In the genomic region with DNA sequence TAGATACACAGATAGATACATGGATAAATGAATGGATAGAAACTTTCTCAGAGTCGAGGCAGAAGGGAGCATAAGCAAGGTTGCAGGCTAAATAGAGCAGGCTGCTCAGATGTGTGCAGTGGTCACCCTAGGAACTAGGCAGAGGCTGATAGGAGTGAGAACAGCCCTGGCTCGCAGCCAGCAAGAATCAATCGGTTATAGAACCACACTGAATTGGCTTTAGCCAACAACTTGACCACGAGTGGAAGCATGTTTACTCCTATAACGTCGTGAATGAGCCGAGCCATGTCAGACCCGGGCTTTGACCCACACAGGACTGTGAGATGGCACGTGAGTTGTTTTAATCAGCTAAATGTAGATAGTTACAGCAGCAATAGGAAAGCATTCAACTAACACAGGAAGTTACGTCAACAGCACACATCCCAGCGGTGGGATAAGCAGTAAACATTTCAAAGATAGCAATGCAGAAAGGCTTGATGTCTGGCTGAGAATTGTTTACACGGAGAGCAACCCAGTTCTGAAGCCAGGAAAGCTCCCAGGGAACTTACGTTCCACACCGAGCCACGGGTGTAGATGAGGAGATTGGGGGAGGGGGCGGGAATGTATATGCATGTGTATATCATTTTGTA, we compare ENCODE assay signal across 16 mouse cellular contexts. TPM values are rescaled to one million over a fixed set of nuclear protein-coding genes. Genes with fewer than 3 reads are reported as not detected.
DNase-seq lines count a peak whose midpoint lies in the region; ATAC-seq and TF ChIP-seq lines count a peak whose summit lies in the region.
"Had no signal": no experiment of that assay in that cellular context is flagged by ENCODE, and none has a peak within 500 bp of the region (broad histone marks: within the 10 kb centered on the region; RNA-seq: fewer than 3 reads in every experiment).

No protein-coding gene starts in this region.

- no peak for TF ChIP-seq CTCF in lung, postnatal 0 days (IDR thresholded peaks at IDR 0.05)
- TF ChIP-seq CTCF in lung, adult 2 months (IDR thresholded peaks at IDR 0.05; ENCODE audit: insufficient read depth, low read length) = no peak
- no peak for TF ChIP-seq CTCF in intestine, postnatal 0 days (IDR thresholded peaks at IDR 0.05; ENCODE audit: low read depth)

- intact Hi-C loops in heart, postnatal 25 days (cut with DNase I) = no loop called here

- ATAC-seq in heart, embryonic 14.5 days (ENCODE audit: insufficient number of reproducible peaks, insufficient read depth, low FRiP score, low read depth) = no peak
- peak; percentile 74 for ATAC-seq in lung, postnatal 0 days
- no peak for ATAC-seq in intestine, postnatal 0 days

- H3K9me3 ChIP-seq in heart, embryonic 14.5 days (ENCODE audit: control insufficient read depth, low read length) = no peaks in the 10 kb centered on the region
- no peaks in the 10 kb centered on the region for H3K9me3 ChIP-seq in lung, postnatal 0 days (ENCODE audit: low read length)
- no peaks in the 10 kb centered on the region for H3K9me3 ChIP-seq in intestine, postnatal 0 days (ENCODE audit: control insufficient read depth)
- no peaks in the 10 kb centered on the region for H3K9me3 ChIP-seq in forebrain, embryonic 10.5 days
- H3K9me3 ChIP-seq: neural tube, embryonic 15.5 days had no signal

- no peak overlapping the region; a peak in 1 of 4 replicates for H3K27ac ChIP-seq in heart, embryonic 14.5 days (replicated peaks in 1 of 2; ENCODE audit: control insufficient read depth in 1 of 2, insufficient read depth in 1 of 2, low read depth in 2 of 2, low read length in 2 of 2)
- H3K27ac ChIP-seq in lung, postnatal 0 days (ENCODE audit: low read length) = 0 out of 2 replicates have a peak overlapping the region, but pooled peaks have one; percentile 22
- no peak overlapping the region for H3K27ac ChIP-seq in intestine, postnatal 0 days (ENCODE audit: low read depth, low read length)
- H3K27ac ChIP-seq in macrophage = 0 out of 2 replicates have a peak overlapping the region, but pooled peaks have one; percentile 85
- H3K27ac ChIP-seq in forebrain, embryonic 10.5 days = no peak overlapping the region
- H3K27ac ChIP-seq: embryonic facial prominence, embryonic 12.5 days; neural tube, embryonic 15.5 days had no signal

- peaks cover 5% of the 10 kb centered on the region for H3K36me3 ChIP-seq in heart, embryonic 14.5 days (ENCODE audit: control insufficient read depth, insufficient read depth, low read length)
- no peaks in the 10 kb centered on the region for H3K36me3 ChIP-seq in lung, postnatal 0 days (ENCODE audit: insufficient read depth, low read length)
- H3K36me3 ChIP-seq in intestine, postnatal 0 days (ENCODE audit: control insufficient read depth, insufficient read depth) = no peaks in the 10 kb centered on the region
- no peaks in the 10 kb centered on the region for H3K36me3 ChIP-seq in macrophage (ENCODE audit: inconsistent target)
- H3K36me3 ChIP-seq in forebrain, embryonic 10.5 days (replicated peaks) = peaks cover 6% of the 10 kb centered on the region; the same call in 1 of the 2 replicates
- H3K36me3 ChIP-seq: neural tube, embryonic 15.5 days had no signal

- no peak for DNase-seq in heart, postnatal 25 days (ENCODE audit: low spot score)
- DNase-seq in lung, postnatal 0 days (ENCODE audit: low spot score) = peak; percentile 70
- no peak for DNase-seq in lung, adult 2 months
- no peak for DNase-seq in forebrain, embryonic 10.5 days (ENCODE audit: extremely low spot score, low spot score)
- DNase-seq in adipocyte (ENCODE audit: low spot score) = no peak
- DNase-seq: adrenal gland, postnatal 10 days; cerebellum, adult 18-20 months; gastrocnemius, postnatal 14 days; kidney, adult 11 months; layer of hippocampus, postnatal 36 days; thymus, adult 18-20 months had no signal

- H3K4me3 ChIP-seq in heart, embryonic 14.5 days (ENCODE audit: control insufficient read depth in 1 of 2, insufficient read depth in 1 of 2, low read depth in 1 of 2, low read length in 2 of 2) = no peak overlapping the region
- no peak overlapping the region for H3K4me3 ChIP-seq in lung, postnatal 0 days (ENCODE audit: low read depth, low read length)
- H3K4me3 ChIP-seq in lung, adult 2 months (replicated peaks; ENCODE audit: extremely low read depth, low read depth, low read length) = no peak overlapping the region
- no peak overlapping the region for H3K4me3 ChIP-seq in intestine, postnatal 0 days (ENCODE audit: low read depth, low read length)
- H3K4me3 ChIP-seq in macrophage (ENCODE audit: inconsistent target) = no peak overlapping the region
- no peak overlapping the region for H3K4me3 ChIP-seq in forebrain, embryonic 10.5 days
- H3K4me3 ChIP-seq: embryonic facial prominence, embryonic 12.5 days; neural tube, embryonic 15.5 days had no signal

- peak overlapping the region; percentile 7 for H3K4me2 ChIP-seq in heart, embryonic 14.5 days (ENCODE audit: low read length)
- peak overlapping the region; percentile 3; the same call in 1 of the 2 replicates for H3K4me2 ChIP-seq in lung, postnatal 0 days (replicated peaks; ENCODE audit: low read depth, low read length)
- H3K4me2 ChIP-seq in intestine, postnatal 0 days (replicated peaks; ENCODE audit: low read depth) = peak overlapping the region; percentile 21
- H3K4me2 ChIP-seq: embryonic facial prominence, embryonic 12.5 days; neural tube, embryonic 15.5 days had no signal

- TF ChIP-seq POLR2A in lung, adult 2 months (IDR thresholded peaks at IDR 0.05; ENCODE audit: borderline replicate concordance, extremely low read depth, low read depth, low read length) = no peak

- H3K27me3 ChIP-seq in heart, embryonic 14.5 days (ENCODE audit: control insufficient read depth, insufficient read depth, low read length) = no peaks in the 10 kb centered on the region
- H3K27me3 ChIP-seq in lung, postnatal 0 days (replicated peaks; ENCODE audit: insufficient read depth, low read length) = no peaks in the 10 kb centered on the region
- no peaks in the 10 kb centered on the region for H3K27me3 ChIP-seq in intestine, postnatal 0 days (replicated peaks; ENCODE audit: control insufficient read depth, insufficient read depth, low read length)
- no peaks in the 10 kb centered on the region for H3K27me3 ChIP-seq in forebrain, embryonic 10.5 days (ENCODE audit: poor library complexity, severe bottlenecking)
- H3K27me3 ChIP-seq: embryonic facial prominence, embryonic 12.5 days; neural tube, embryonic 15.5 days had no signal

- no peak overlapping the region for H3K9ac ChIP-seq in heart, embryonic 14.5 days (ENCODE audit: low read length)
- H3K9ac ChIP-seq in lung, postnatal 0 days (replicated peaks; ENCODE audit: low read depth) = no peak overlapping the region
- H3K9ac ChIP-seq in intestine, postnatal 0 days (ENCODE audit: low read depth, low read length) = no peak overlapping the region
- H3K9ac ChIP-seq: embryonic facial prominence, embryonic 12.5 days; neural tube, embryonic 15.5 days had no signal

- H3K4me1 ChIP-seq in heart, embryonic 14.5 days (ENCODE audit: control insufficient read depth in 2 of 2, insufficient read depth in 2 of 2, low read length in 2 of 2) = peaks cover 9 to 18% of the 10 kb centered on the region in 2 experiments
- H3K4me1 ChIP-seq in lung, postnatal 0 days (ENCODE audit: insufficient read depth, low read depth, low read length) = no peaks in the 10 kb centered on the region
- H3K4me1 ChIP-seq in lung, adult 2 months (ENCODE audit: control insufficient read depth, insufficient read depth, low read length) = peaks cover 6% of the 10 kb centered on the region
- H3K4me1 ChIP-seq in intestine, postnatal 0 days (replicated peaks; ENCODE audit: control insufficient read depth, insufficient read depth, low read length) = peaks cover 4% of the 10 kb centered on the region; the same call in 1 of the 2 replicates
- 0 out of 2 replicates have a peak, but pooled peaks cover 3% of the 10 kb centered on the region for H3K4me1 ChIP-seq in forebrain, embryonic 10.5 days
- H3K4me1 ChIP-seq: embryonic facial prominence, embryonic 12.5 days had no signal

- TF ChIP-seq EP300 in lung, postnatal 0 days (IDR thresholded peaks at IDR 0.05) = peak; percentile 56; the same call in 1 of the 2 replicates

- 64% methylated on average over 16 of the region's 16 CpGs for WGBS in heart, embryonic 14.5 days
- WGBS in lung, postnatal 0 days = 35% methylated on average over 16 of the region's 16 CpGs
- WGBS in lung, adult 2 months = 38% methylated on average over 16 of the region's 16 CpGs
- 56% methylated on average over 16 of the region's 16 CpGs for WGBS in intestine, postnatal 0 days
- WGBS in macrophage (ENCODE audit: missing documents) = 77% methylated on average over 16 of the region's 16 CpGs
- WGBS in forebrain, embryonic 10.5 days = 88% methylated on average over 16 of the region's 16 CpGs

- peaks cover 84% of the 10 kb centered on the region for H3K79me2 ChIP-seq in macrophage (ENCODE audit: inconsistent target)

RNA-seq across cellular contexts. Expression of a gene that starts 55.4 kb away (rescaled TPM):
- 17.1 and 20.1 TPM in 2 replicates for polyA plus RNA-seq in heart, embryonic 14.5 days (2014; fragmentation: Nextera tagmentation; extraction: Ambion mirVana)
- 10 to 100 TPM; 11.5 to 12.9 TPM for total RNA-seq in heart, postnatal 25 days (2021)
- polyA plus RNA-seq in lung, postnatal 0 days (2015; fragmentation: Nextera tagmentation; extraction: Ambion mirVana) = 21.0 and 22.2 TPM in 2 replicates
- polyA plus RNA-seq in lung, adult 2 months (2012; rRNA removed) = 4.7 and 6.4 TPM in 2 replicates
- 14.9 and 15.8 TPM in 2 replicates for polyA plus RNA-seq in intestine, postnatal 0 days (2015; fragmentation: Nextera tagmentation; extraction: Ambion mirVana)
- 100 to 1,000 TPM in 25 of 26 experiments, 10 to 100 TPM in 1; 87.8 to 675 (median 157) TPM for total RNA-seq in macrophage (2018; cell fraction: chromatin; rRNA removed)
- total RNA-seq in macrophage (2018; cell fraction: cytosol; rRNA removed) = 10 to 100 TPM; 13.9 to 46.8 (median 17.8) TPM
- 100 to 1,000 TPM in 10 of 26 experiments, 10 to 100 TPM in 16; 46.5 to 295 (median 87.3) TPM for total RNA-seq in macrophage (2018; cell fraction: nucleus; rRNA removed)
- polyA plus RNA-seq in macrophage (2018) = 22.8 to 33.0 TPM (median 24.7 TPM) in 3 replicates
- polyA plus RNA-seq in forebrain, embryonic 10.5 days (2016; fragmentation: Nextera tagmentation; extraction: Ambion mirVana) = 35.7 and 39.3 TPM in 2 replicates

Comparison
In these comparisons a context has a peak if more than half of its experiments do, and no peak if none do; other contexts are left out.
1. H3K27ac ChIP-seq: peak in lung, postnatal 0 days (single experiment) and macrophage (single experiment); none in heart, embryonic 14.5 days (0 of 2), intestine, postnatal 0 days (single experiment) and forebrain, embryonic 10.5 days (single experiment).
2. Peak in every context shown above with its lines, with median percentiles within 50 percentile points of each other: H3K4me2 ChIP-seq.